Mouse (Mus musculus) ovary, adult 18-20 months (tissue): ENCODE data around the gene Bmi1.

Experiments
- DNase-seq: peaks from one replicate; pipeline ENCODE4 v3.0.0; 2022; ENCODE audit warnings: low spot score, mixed read lengths

The Bmi1 gene

DNA sequence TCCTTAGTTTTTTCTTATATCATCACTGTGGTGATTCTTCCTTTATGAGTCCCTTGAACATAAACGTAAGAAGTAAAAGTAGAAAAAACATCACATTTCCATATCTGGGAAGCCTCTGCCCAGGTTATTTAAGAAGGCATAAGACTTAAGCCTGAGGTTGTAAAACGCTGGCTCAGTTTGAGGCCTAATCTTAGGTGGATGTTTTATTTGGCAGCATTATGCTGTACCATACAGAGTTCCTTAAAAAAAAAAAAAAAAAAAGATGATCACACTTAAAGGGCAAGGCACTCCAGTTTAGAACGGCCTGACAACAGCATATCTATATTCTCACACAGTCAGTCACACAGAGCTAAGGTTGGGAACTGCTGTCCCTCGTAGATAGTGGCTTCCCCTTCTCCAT lies 49.1 kb downstream of the Bmi1 start:
- DNase-seq, result no peak

DNA sequence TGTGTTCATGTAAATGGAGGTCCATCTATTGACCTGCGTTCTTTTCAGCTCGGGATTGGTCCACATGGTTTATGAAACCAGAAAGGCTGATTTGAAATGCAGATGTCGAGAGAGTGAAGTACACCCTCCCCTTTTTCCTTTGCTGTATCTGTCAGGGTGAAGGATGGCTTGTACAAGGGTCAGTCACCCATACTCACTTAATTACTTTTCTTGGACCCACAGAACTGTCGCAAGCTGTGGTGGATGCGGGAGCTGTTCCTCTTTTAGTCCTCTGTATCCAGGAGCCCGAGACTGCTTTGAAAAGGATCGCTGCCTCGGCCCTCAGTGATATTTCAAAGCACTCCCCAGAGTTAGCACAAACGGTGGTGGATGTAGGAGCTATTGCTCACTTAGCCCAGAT lies 54.9 kb downstream of the Bmi1 start:
- DNase-seq, result no peak

DNA sequence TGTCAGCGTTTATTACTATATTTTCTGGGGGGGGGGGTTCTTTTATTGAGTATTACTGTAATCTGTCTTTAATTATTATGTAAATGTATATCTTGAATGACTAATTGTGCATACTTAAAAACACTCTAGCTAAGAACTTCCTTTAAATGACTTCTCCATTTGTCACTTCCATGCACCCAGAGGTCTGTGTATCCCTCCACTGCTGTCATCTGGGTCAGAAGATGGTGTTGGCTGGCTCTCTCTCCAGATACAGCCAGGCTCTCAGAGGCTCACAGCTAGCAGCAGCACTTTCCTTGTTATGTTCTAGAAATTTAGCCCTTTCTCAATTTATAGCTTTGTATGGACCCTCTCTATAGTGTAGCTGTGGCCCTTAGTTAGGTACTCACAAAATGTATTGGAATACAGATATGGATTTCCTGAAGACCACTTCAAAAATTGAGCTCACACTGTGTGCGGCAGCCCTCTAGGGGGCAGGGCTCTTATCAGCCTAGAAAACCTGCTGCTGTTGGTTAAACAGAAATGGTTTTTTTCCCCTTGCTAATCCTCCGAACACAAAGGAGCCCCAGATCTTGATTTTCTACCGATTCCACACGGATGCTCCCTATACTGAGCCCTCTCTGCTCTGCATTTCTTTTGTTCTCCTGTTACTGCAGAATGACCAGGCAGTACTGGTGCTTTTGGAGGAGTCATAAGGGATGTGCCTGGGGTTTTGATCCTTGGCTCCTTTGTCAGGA lies 57.7 kb downstream of the Bmi1 start:
- no peak for DNase-seq
